Mouse (Mus musculus) B cell, adult 62 days (primary cell): ENCODE data around the gene Ankrd12. TPM values are rescaled to one million over a fixed set of nuclear protein-coding genes. Genes with fewer than 3 reads are reported as not detected.

Experiments
- total RNA-seq: library from RNA; stranded (reverse); gene quantifications from 4 replicates; pipeline ENCODE4 v1.2.4, GENCODE M21; 2023

Gene Ankrd12
- total RNA-seq: 59.4 to 77.6 TPM (median 71.1 TPM) in 4 replicates

DNA sequence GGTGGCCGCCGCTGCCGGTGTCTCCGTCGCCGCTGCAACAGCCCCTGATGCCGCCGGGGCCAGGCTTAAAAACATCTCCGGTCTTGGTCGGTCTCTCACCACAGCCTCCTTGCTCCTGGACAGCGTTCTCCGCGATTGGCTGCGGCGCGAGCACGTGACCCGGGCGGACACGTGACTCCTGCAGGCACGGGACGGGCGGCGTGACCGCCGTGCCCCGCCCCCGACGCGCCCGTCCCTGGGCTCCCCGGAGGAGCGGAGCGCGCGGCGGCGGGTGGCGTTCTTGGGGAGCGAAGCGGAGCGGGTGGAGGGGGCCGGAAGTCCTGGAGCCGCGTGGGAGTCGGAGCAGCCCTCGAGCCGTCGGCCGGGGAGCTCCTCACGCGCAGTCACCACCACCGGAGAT, at the start of gene Ankrd12:
Ankrd12 (minus strand) TSS at position 156 of the 400 bp plus-strand sequence.

DNA sequence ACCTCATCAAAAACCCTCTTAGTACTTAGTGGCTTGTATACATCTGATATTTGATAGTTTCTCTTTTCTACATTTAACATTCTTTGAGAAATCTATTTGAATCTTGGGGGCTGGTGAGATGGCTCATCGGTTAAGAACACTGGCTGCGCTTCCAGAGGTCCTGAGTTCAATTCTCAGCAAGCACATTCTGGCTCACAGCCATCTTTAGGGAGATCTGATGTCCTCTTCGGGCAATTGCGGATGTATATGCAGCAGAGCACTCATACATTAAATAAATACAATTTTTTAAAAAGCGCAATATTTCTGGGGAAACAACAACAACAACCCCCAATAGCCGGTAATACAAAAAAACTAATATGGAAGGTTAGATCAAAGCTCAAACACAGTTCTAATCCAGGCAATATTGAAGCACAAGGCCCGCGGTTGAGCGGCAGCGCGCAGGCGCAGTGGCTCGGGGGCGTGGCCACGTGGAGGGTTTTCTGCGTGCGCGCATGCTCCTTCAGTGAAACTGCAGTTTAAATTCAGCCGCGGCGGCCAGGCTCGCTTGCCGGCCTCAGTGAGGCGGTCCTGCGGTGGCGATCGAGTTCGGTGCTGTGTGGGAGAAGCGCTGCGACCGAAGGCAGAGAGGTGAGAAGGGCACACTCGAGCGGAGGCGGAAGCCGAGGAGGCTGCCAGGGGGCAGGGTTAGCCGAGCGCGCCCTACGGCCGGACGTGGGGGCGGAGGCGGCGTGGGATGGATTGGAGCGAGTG, 46.4 kb upstream of the Ankrd12 start, which contains the start of gene Ddx11:
Ddx11 (plus strand) TSS at position 455 of the 750 bp plus-strand sequence.

DNA sequence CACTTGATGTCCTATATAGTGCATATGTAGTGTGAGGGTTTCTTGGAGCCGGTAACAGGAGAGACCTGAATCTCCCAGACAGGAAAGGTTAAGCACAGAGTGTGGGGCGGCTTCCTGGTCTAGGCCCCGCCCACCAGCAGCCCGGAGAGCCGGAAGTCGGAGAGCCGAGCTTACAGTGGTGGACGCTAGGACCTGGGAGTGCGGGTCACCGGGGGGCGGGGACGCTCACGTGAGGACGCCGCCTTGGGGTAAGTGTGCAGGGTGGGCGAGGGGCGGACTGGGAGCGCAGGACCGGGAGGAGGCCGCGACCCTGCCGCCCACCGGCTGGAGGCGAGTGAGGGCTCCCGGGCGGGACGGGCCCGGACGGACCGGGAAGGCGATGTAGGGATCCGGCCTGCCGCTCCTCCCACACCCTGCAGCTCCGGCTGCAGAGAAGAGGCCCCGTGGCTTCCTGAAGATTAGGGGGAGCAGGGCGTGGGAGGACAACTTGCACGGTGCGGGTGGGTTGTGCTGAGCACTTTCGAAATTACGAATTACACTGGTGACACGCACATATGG, 34.6 kb upstream of the Ankrd12 start, which contains the start of gene Washc1:
Washc1 (plus strand) TSS at position 144 of the 558 bp plus-strand sequence.

DNA sequence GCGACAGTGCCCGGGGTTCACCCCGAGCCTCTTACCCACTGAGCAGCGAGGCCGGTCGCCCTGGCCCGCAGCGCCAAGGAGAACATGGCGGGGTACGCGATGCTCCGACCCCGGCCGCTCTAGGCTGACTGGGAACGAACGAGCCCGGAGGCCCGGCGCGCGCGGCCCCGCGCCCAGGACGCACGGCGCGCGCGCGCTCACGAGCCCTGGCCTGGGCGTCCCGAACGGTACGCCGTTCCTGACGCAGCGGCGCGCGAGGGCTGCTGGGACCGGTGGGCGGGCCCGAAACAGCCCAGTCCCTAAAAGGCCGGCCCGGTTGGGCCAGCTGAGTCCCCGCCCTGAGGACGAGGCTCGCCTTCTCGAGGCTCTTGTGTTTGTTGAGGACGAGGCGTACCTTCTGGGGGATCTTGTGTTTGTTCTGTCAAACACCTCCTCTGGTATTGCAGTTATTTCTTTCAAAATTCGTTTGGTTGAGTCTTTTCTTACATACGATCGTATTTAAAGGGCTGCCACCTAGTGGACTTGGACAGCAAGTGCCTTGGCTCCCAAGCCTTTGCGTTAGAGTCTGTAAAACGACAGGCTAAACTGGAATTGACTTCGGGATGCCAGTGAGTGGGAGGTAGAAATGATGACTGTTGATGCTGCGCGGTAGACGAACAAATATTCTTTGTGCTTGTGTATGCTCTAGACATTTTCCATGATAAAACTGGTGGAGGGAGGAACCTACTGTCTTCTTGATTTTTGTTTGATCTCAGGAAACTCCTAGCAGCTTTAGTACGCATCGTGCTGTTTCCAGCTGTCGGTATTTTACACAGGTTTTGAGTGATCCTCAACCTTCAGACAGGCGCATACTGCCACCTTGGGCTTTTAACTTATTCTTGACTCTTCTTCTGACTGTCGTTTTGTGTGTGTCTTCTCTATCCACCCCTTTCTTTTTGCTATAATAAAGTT, 24.8 kb upstream of the Ankrd12 start, which contains the start of gene Ndufv2:
Ndufv2 (minus strand) TSS at position 180 of the 951 bp plus-strand sequence.

DNA sequence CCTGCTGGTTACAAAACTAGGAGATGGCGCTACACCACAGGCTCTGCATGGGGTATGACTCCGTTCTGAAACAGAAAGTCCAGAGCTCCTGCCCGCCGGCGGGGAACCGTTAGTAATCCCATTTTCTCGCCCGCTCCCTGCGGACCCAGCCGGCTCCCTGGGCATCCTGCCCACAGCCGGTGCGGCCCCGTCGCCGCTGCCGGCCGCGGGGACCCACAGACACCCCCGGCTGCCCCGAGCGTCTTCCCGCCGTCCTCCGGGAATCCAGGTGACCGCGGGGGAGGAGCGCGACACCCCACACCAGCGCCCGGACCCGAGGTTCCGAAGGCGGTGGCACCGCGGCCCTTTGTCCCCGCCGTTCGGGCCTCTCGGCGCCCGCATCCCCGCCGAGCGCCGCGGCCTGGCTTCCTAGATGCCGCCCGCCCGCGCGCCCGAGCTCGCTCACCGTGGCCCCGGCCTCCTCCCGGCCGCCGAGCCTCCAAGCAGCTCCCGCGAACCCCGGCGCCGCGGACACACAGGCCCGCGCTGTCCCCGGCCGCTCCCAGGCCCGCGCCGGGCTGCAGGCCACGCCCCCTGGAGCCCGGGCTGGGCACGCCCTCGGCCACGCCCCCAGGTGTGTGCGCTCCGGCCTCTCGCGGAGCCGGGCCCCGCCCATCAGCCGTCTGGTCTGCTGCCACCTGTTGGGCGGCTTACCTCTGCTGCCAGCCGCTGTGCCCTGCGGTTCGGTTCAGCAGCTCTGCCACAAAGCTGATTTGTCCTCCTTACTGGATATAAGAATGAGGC, 126.1 kb downstream of the Ankrd12 start, which contains the start of gene Twsg1:
Twsg1 (minus strand) TSS at position 605 of the 783 bp plus-strand sequence.

Other genes starting within 250 kb of the Ankrd12 start
- gene Ralbp1, start 191.3 kb downstream of the Ankrd12 start, total RNA-seq: 34.8 to 41.0 TPM (median 37.8 TPM) in 4 replicates
- gene Twsg1, start 125.9 kb downstream of the Ankrd12 start, total RNA-seq: 21.1 to 26.9 TPM (median 22.6 TPM) in 4 replicates
- gene Ndufv2, start 24.5 kb upstream of the Ankrd12 start, total RNA-seq: 63.0 to 76.2 TPM (median 69.4 TPM) in 4 replicates
- gene Washc1, start 34.5 kb upstream of the Ankrd12 start, total RNA-seq: 41.6 to 55.0 TPM (median 47.0 TPM) in 4 replicates
- 15.6 to 24.6 TPM (median 20.3 TPM) in 4 replicates for gene Ddx11, start 46.4 kb upstream of the Ankrd12 start, total RNA-seq